Mouse (Mus musculus) liver, embryonic 14.5 days (tissue): ENCODE results near the gene Pkd1l3. TPM values are rescaled to one million over a fixed set of nuclear protein-coding genes. Genes with fewer than 3 reads are reported as not detected.

Experiments
- ATAC-seq: fragments of 200-750 bp; cut with Nextera tagmentation; 2 replicates; pipeline ENCODE4 v1.8.0; 2017; ENCODE audit warnings: moderate number of reproducible peaks, mild to moderate bottlenecking, moderate library complexity; ENCODE audit not compliant: insufficient read depth
- DNase-seq, 3 experiments: peaks; one replicate each; pipeline ENCODE4 v3.0.0-alpha.2; 2012 to 2013; ENCODE audit warnings: low read depth in 3 of 3, low spot score in 3 of 3
- H3K27ac ChIP-seq: fragments of 300-500 bp; sonication (generic); 2 replicates; pipeline ENCODE4 v1.5.1; 2014; ENCODE audit warnings: moderate library complexity, mild to moderate bottlenecking, control low read depth, inconsistent platforms
- H3K27me3 ChIP-seq: fragments of 300-500 bp; sonication (generic); 2 replicates; pipeline ENCODE4 v1.6.1; 2014; ENCODE audit warnings: mild to moderate bottlenecking, low read length, moderate library complexity; ENCODE audit not compliant: control insufficient read depth, insufficient read depth
- H3K36me3 ChIP-seq: fragments of 300-500 bp; sonication (generic); replicated peaks from 2 replicates; pipeline ENCODE4 v1.6.1; 2014; ENCODE audit warnings: low read depth; ENCODE audit not compliant: control insufficient read depth, insufficient read depth
- H3K4me1 ChIP-seq, 2 experiments: fragments of 200-500 bp in 1 of 2; fragments of 300-500 bp in 1 of 2; sonication (generic) in 1 of 2; replicated peaks; 2 replicates each; pipeline ENCODE4 v1.6.1; 2012 to 2014; ENCODE audit warnings: antibody characterized with exemption in 1 of 2, inconsistent platforms in 1 of 2, low read length in 1 of 2; ENCODE audit not compliant: control insufficient read depth in 2 of 2, insufficient read depth in 2 of 2
- H3K4me2 ChIP-seq: fragments of 300-500 bp; sonication (generic); 2 replicates; pipeline ENCODE4 v1.6.1; 2014; ENCODE audit warnings: low read depth, mild to moderate bottlenecking, control low read depth, moderate library complexity
- H3K4me3 ChIP-seq, 2 experiments: fragments of 200-500 bp in 1 of 2; fragments of 300-500 bp in 1 of 2; sonication (generic) in 1 of 2; 2 replicates each; pipeline ENCODE4 v1.5.1; 2012 to 2014; ENCODE audit warnings: low read depth in 2 of 2, low read length in 2 of 2, mild to moderate bottlenecking in 2 of 2, control low read depth in 1 of 2, inconsistent platforms in 1 of 2, moderate library complexity in 1 of 2; ENCODE audit not compliant: insufficient read depth in 1 of 2
- H3K9ac ChIP-seq: fragments of 300-500 bp; sonication (generic); replicated peaks from 2 replicates; pipeline ENCODE4 v1.6.1; 2014; ENCODE audit warnings: mild to moderate bottlenecking, control low read depth, moderate library complexity
- H3K9me3 ChIP-seq: fragments of 300-500 bp; sonication (generic); 2 replicates; pipeline ENCODE4 v1.6.1; 2016; ENCODE audit warnings: low read length, mixed read lengths; ENCODE audit not compliant: control insufficient read depth
- CTCF ChIP-seq: IDR thresholded peaks from 2 replicates; pipeline ENCODE4 v1.5.1; 2016; ENCODE audit warnings: antibody characterized with exemption, low read depth, control low read depth
- EP300 ChIP-seq: IDR thresholded peaks from 2 replicates; pipeline ENCODE4 v1.6.1; 2016; ENCODE audit warnings: antibody characterized with exemption, low read depth
- WGBS: fragments of 180-500 bp; shearing (Covaris S2); extraction: QIAGEN DNeasy Blood & Tissue Kit; methylation state at CpG from one replicate; pipeline ENCODE4 v1.1.7; 2014; ENCODE audit not compliant: insufficient replicate concordance; 5-methylcytosine and 5-hydroxymethylcytosine counted together
- polyA plus RNA-seq, 2 experiments: library from polyadenylated mRNA; depleted of rRNA in 1 of 2; stranded (reverse) in 1 of 2; unstranded in 1 of 2; fragments of >200 nt; fragmentation: Nextera tagmentation in 1 of 2; extraction: Ambion mirVana in 1 of 2; gene quantifications; 2 replicates each; pipeline versions ENCODE4 v1.2.1 to v1.2.3; 2012 to 2014

Gene Pkd1l3
- polyA plus RNA-seq, 2 experiments, result 0.37 to 0.76 TPM

GRCm38 (mm10) chr8:109586972-109587504 lies 27.3 kb upstream of the Pkd1l3 start:
- H3K4me1 ChIP-seq, result peaks cover 0 to 4% of the 10 kb centered on the region in 2 experiments; a peak in 2 of 4 replicates
- WGBS, result 48% methylated on average over 7 of the region's 7 CpGs
- DNase-seq, result no peak
- H3K9ac ChIP-seq, result no peak overlapping the region
- no peak overlapping the region for H3K4me3 ChIP-seq
- H3K27ac ChIP-seq, result no peak overlapping the region
- no peaks in the 10 kb centered on the region for H3K9me3 ChIP-seq
- no peak for TF ChIP-seq EP300
- TF ChIP-seq CTCF, result no peak
- no peak overlapping the region for H3K4me2 ChIP-seq
- H3K36me3 ChIP-seq, result no peaks in the 10 kb centered on the region
- no peaks in the 10 kb centered on the region for H3K27me3 ChIP-seq
- ATAC-seq, result peak; percentile 50; the same call in 1 of the 2 replicates

DNA sequence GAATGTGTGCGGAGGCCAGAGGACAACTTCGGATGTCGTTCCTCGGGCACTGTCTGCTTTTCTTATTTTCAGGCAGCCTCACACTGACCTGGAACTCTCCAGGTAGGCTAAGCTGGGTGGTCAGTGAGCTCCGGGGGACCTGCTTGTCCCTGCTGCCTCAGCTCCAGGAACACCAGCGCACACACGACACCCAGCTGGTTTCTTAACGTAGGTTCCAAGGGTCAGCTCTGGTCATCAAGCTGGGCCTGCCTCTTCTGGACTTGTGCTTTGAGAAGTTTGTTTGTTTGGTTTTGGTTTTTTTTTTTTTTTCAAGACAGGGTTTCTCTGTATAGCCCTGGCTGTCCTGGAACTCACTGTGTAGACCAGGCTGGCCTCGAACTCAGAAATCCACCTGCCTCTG lies 23.4 kb upstream of the Pkd1l3 start:
- WGBS, result 77% methylated on average over 9 of the region's 9 CpGs
- ATAC-seq, result no peak

GRCm38 (mm10) chr8:109591367-109591766 lies 22.9 kb upstream of the Pkd1l3 start:
- Histone ChIP-seq H3K4me3 (no peak overlapping the region), H3K36me3 (no peaks in the 10 kb centered on the region), H3K4me2 (no peak overlapping the region), H3K27me3 (no peaks in the 10 kb centered on the region), H3K4me1 (no peaks in the 10 kb centered on the region), H3K9me3 (no peaks in the 10 kb centered on the region), H3K27ac (no peak overlapping the region), H3K9ac (no peak overlapping the region)
- 40% methylated on average over 3 of the region's 3 CpGs for WGBS
- ATAC-seq (no peak), DNase-seq (no peak)
- TF ChIP-seq EP300 (no peak), CTCF (no peak)

More for the DNA sequence above, 23.4 kb upstream of the Pkd1l3 start:
- no peak overlapping the region for H3K4me2 ChIP-seq
- H3K27me3 ChIP-seq, result no peaks in the 10 kb centered on the region
- H3K4me3 ChIP-seq, result no peak overlapping the region
- TF ChIP-seq CTCF, result no peak
- TF ChIP-seq EP300, result no peak
- H3K36me3 ChIP-seq, result no peaks in the 10 kb centered on the region
- H3K4me1 ChIP-seq, result no peaks in the 10 kb centered on the region
- H3K9ac ChIP-seq, result no peak overlapping the region
- no peaks in the 10 kb centered on the region for H3K9me3 ChIP-seq
- DNase-seq, result no peak
- no peak overlapping the region for H3K27ac ChIP-seq

DNA sequence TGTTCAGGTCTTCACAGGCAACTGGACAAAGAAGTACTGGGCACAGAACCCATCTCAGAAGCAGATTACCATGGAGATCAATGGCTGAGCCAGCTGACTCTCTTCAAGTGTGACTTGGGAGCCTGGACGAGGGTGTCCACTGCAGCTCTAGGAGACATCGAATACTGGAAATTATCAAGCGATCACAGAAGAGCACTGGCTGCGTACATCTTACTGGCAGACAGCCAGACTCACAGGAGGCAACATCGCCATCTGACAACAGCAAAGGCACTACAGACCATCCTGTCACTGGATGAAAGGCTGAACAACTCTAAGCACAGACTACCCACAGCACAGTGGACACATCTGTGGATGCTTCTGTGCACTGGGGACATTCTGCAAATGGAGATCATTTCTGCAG lies 22.2 kb upstream of the Pkd1l3 start:
- 70% methylated on average over 5 of the region's 5 CpGs for WGBS
- ATAC-seq (no peak), DNase-seq (no peak)
- H3K9me3 ChIP-seq, result no peaks in the 10 kb centered on the region
- H3K27me3 ChIP-seq, result no peaks in the 10 kb centered on the region
- no peak overlapping the region for H3K4me2 ChIP-seq
- H3K27ac ChIP-seq, result no peak overlapping the region
- H3K4me3 ChIP-seq, result no peak overlapping the region
- TF ChIP-seq EP300 (no peak), CTCF (no peak)
- H3K9ac ChIP-seq, result no peak overlapping the region
- H3K36me3 ChIP-seq, result no peaks in the 10 kb centered on the region
- H3K4me1 ChIP-seq, result no peaks in the 10 kb centered on the region

- DNase-seq, result no peak
- Histone ChIP-seq H3K4me1 (no peaks in the 10 kb centered on the region), H3K27me3 (no peaks in the 10 kb centered on the region), H3K36me3 (no peaks in the 10 kb centered on the region), H3K4me3 (no peak overlapping the region), H3K9ac (no peak overlapping the region), H3K27ac (no peak overlapping the region), H3K4me2 (no peak overlapping the region), H3K9me3 (no peaks in the 10 kb centered on the region)
- 66% methylated on average over 6 of the region's 6 CpGs for WGBS
- TF ChIP-seq CTCF, result peak; percentile 58
- TF ChIP-seq EP300, result no peak
- no peak for ATAC-seq
Observed at GRCm38 (mm10) chr8:109593117-109593788, 21.1 kb upstream of the Pkd1l3 start.
